Mouse (Mus musculus) forebrain, embryonic 16.5 days (tissue): Measurements from ENCODE around the gene Prph. TPM values are rescaled to one million over a fixed set of nuclear protein-coding genes. Genes with fewer than 3 reads are reported as not detected.

Experiments
- ATAC-seq: fragments of 200-750 bp; cut with Nextera tagmentation; 2 replicates; pipeline ENCODE4 v1.8.0; 2017; ENCODE audit warnings: mild to moderate bottlenecking, moderate library complexity
- H3K27ac ChIP-seq: fragments of 300-500 bp; sonication (generic); 2 replicates; pipeline ENCODE4 v1.5.1; 2014; ENCODE audit warnings: low read length, control low read depth
- H3K27me3 ChIP-seq: fragments of 300-500 bp; sonication (generic); replicated peaks from 2 replicates; pipeline ENCODE4 v1.6.1; 2014; ENCODE audit warnings: low read length; ENCODE audit not compliant: control insufficient read depth, insufficient read depth
- H3K36me3 ChIP-seq: fragments of 300-500 bp; sonication (generic); 2 replicates; pipeline ENCODE4 v1.6.1; 2014; ENCODE audit not compliant: control insufficient read depth, insufficient read depth
- H3K4me1 ChIP-seq: fragments of 300-500 bp; sonication (generic); replicated peaks from 2 replicates; pipeline ENCODE4 v1.6.1; 2014; ENCODE audit warnings: low read length; ENCODE audit not compliant: control insufficient read depth, insufficient read depth
- H3K4me2 ChIP-seq: fragments of 300-500 bp; sonication (generic); 2 replicates; pipeline ENCODE4 v1.6.1; 2014; ENCODE audit warnings: mild to moderate bottlenecking, low read length, control low read depth
- H3K4me3 ChIP-seq: fragments of 300-500 bp; sonication (generic); replicated peaks from 2 replicates; pipeline ENCODE4 v1.5.1; 2014; ENCODE audit warnings: mild to moderate bottlenecking, low read length, control low read depth
- H3K9ac ChIP-seq: fragments of 300-500 bp; sonication (generic); replicated peaks from 2 replicates; pipeline ENCODE4 v1.6.1; 2014; ENCODE audit warnings: low read depth, low read length, control low read depth
- H3K9me3 ChIP-seq: fragments of 300-500 bp; sonication (generic); 2 replicates; pipeline ENCODE4 v1.6.1; 2016; ENCODE audit warnings: low read length; ENCODE audit not compliant: control insufficient read depth
- WGBS: fragments of 180-500 bp; shearing (Covaris S2); extraction: QIAGEN DNeasy Blood & Tissue Kit; methylation state at CpG from one replicate; pipeline ENCODE4 v1.1.7; 2014; 5-methylcytosine and 5-hydroxymethylcytosine counted together
- polyA plus RNA-seq: library from polyadenylated mRNA; unstranded; fragments of >200 nt; fragmentation: Nextera tagmentation; extraction: Ambion mirVana; gene quantifications from 2 replicates; pipeline ENCODE4 v1.2.1, GENCODE M21; 2015

The Prph gene
- polyA plus RNA-seq, 1 experiment from 2014 or later: 1.3 TPM

DNA sequence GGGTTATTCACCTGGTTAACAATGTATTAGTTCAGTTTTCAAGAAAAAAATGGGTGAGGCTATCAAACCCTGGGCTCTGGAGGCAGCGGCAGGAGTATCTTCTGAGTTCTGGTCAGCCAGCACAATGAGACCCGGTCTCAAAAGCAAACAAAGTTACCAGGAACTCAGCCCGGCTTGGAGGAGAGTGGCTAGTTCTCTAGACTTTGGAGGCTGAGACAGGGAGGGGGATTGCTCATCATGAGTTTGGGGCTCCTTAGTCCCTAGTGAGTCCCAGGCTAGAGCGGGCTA, 23.6 kb upstream of the Prph start:
- Histone ChIP-seq H3K4me3 (peak overlapping the region; percentile 44), H3K4me2 (no peak overlapping the region), H3K4me1 (peaks cover 21% of the 10 kb centered on the region), H3K27ac (no peak overlapping the region), H3K27me3 (no peaks in the 10 kb centered on the region; the same call in 1 of the 2 replicates), H3K36me3 (no peaks in the 10 kb centered on the region), H3K9me3 (no peaks in the 10 kb centered on the region), H3K9ac (no peak overlapping the region)
- WGBS: 85% methylated on average over 4 of the region's 4 CpGs
- no peak for ATAC-seq

DNA sequence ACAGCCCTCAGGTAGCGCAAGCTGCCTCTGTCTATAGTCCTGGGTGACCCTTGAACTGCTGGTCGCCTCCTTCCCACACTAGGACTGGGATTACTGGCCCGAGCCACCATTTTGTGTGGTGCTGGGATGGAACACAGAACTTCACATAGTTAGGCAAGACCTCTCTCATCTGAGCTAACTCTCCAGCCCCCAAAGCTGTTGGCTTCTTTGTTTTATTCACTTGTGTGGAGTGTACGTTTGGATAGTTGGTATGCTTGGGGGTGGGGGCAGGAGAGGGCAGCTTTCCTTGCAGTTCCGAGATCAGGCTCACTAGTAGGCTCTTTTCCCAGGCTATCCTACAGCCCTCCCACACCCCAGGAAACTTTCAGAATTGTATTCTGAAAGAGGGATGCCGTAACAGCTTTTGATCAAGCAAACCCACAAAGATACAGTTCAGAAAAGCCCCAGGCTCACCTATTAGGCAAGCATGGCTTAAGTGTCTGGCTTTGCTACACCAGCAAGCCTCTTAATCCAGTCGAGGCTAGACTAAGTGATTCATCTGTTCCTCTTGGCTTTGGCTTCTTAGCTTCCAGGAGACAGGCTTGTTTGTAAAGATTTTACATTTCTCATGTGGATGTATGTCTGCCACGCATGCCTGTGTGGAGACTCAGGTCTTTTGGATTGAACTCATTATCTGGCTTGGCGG, 22.8 kb upstream of the Prph start:
- Histone ChIP-seq H3K4me2 (peak overlapping the region; percentile 6; the same call in 1 of the 2 replicates), H3K36me3 (no peaks in the 10 kb centered on the region), H3K9ac (no peak overlapping the region), H3K4me1 (peaks cover 21% of the 10 kb centered on the region), H3K4me3 (no peak overlapping the region), H3K27me3 (no peaks in the 10 kb centered on the region; the same call in 1 of the 2 replicates), H3K27ac (no peak overlapping the region), H3K9me3 (no peaks in the 10 kb centered on the region)
- ATAC-seq: no peak
- 67% methylated on average over 9 of the region's 9 CpGs for WGBS

DNA sequence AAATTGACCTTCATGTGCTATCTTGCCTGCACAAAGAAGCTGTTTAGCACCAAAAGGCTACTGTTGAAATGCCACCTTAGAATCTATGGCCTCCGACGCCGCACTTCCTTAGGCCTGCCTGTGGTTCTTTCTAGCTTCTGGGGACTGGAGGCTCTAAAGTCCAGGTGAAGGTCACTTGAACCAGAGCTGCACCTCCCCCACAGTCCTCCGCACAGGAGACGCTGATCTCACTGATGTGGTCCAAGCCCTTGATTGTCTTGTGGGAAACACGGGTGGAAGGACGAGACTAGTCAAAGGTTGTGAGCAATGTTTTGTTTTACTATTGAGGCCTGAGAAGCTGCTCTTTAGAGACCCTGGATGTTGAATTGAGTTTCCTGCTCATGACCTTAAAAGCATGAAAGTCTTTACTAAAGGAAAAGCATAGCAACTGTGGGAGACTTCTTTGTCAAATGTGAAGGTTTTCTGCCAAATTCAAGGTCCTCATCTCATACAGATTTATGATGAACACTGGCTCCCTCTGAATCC, 22.2 kb upstream of the Prph start:
- no peak overlapping the region for H3K4me3 ChIP-seq
- H3K36me3 ChIP-seq: no peaks in the 10 kb centered on the region
- no peaks in the 10 kb centered on the region; the same call in 1 of the 2 replicates for H3K27me3 ChIP-seq
- H3K4me1 ChIP-seq: peaks cover 21% of the 10 kb centered on the region
- WGBS: 75% methylated on average over 7 of the region's 7 CpGs
- H3K9me3 ChIP-seq: no peaks in the 10 kb centered on the region
- ATAC-seq: no peak
- no peak overlapping the region for H3K4me2 ChIP-seq
- no peak overlapping the region for H3K27ac ChIP-seq
- H3K9ac ChIP-seq: no peak overlapping the region

DNA sequence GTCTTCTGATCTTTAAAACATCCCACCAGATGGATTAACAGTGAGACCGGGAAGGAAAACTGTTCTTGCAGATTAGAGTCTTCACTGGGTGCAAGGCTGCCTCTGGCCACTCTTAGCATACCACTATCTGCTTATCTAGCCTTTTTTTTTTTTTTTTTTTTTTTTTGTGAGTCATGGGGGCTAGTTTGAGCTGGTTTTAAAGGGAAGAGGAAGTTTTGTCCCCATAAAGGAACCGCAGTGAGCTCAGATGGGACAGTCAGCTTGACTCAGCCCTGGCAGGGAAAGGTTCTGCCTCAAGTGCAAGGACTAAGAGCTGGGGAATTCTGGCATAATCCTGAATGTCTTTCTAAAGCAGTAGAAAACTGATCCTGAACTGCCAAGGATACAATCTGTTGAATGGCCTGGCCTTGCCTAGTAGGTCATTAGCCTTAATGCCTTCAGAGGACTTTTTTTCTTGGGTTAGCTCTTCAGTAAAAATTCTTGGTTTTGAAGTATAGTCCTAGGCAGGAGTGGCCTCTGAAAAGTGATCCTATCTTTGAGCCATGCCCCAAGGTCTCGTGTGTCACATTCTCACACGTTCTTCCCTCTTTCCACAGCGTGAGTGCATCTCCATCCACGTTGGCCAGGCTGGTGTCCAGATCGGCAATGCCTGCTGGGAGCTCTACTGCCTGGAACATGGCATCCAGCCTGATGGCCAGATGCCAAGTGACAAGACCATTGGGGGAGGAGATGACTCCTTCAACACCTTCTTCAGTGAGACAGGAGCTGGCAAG, 21.3 kb upstream of the Prph start:
- 74% methylated on average over 7 of the region's 7 CpGs for WGBS
- Histone ChIP-seq H3K27ac (no peak overlapping the region), H3K9ac (no peak overlapping the region)

DNA sequence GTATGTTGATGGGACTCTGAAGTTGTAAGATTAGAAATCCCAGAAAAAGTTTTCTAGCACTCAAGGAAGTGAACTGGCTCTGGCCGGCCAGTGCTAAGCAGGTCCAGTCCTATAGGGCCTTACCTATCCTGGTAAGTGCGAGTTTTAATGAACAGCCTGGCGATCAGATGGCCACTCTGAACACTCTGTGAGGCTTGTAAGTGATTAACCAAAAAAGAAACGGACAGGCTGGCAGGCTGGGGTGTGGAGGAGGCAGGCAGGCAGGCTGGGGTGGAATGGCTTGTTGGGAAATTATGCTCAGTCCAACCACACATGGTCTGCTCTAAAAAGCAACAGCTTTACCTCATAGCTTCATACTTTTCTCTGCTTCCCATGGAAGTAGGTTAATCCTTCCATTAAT, 19.5 kb upstream of the Prph start:
- no peaks in the 10 kb centered on the region for H3K9me3 ChIP-seq
- H3K27ac ChIP-seq: no peak overlapping the region
- no peak overlapping the region for H3K4me3 ChIP-seq
- H3K4me2 ChIP-seq: no peak overlapping the region
- peaks cover 6% of the 10 kb centered on the region for H3K4me1 ChIP-seq
- WGBS: 74% methylated on average over 4 of the region's 4 CpGs
- no peak for ATAC-seq
- no peak overlapping the region for H3K9ac ChIP-seq
- H3K27me3 ChIP-seq: no peaks in the 10 kb centered on the region; the same call in 1 of the 2 replicates
- H3K36me3 ChIP-seq: no peaks in the 10 kb centered on the region

More for the DNA sequence above, 21.3 kb upstream of the Prph start:
- H3K4me1 ChIP-seq: peaks cover 21% of the 10 kb centered on the region
- no peaks in the 10 kb centered on the region; the same call in 1 of the 2 replicates for H3K27me3 ChIP-seq
- H3K4me2 ChIP-seq: no peak overlapping the region
- H3K9me3 ChIP-seq: no peaks in the 10 kb centered on the region
- H3K36me3 ChIP-seq: no peaks in the 10 kb centered on the region
- H3K4me3 ChIP-seq: no peak overlapping the region
- no peak for ATAC-seq

DNA sequence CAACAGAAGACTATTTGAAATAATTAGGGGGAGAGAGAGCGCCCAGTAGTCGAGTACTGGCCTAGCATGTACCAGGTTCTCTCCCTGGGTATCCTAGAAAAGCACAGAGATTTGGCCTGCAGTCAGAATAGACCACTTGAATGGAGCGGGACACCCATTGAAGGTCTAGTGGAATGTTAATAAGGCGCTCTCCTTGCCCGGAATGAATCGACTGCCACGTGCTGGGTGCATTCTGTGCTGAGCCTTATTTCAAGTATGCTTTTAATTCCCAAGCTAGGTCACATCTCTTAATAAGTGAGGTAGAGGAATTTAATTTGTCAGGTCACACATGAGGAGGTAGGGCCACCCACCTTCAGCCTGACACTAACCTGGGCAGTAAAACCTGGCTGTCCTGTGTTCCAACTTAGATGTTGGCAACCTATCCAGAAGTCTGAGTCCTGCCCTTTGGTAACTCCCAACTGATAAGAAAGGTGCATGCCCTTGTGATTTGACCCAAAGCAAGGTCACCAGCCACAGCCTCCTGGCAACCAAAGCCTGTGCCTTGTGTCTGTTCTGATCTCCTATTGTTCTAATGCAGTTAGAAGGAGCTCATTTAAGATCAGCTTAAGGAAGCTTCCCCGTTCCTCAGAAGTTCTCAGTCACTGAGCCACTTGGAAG, 18.6 kb upstream of the Prph start:
- no peak overlapping the region for H3K4me3 ChIP-seq
- H3K4me2 ChIP-seq: no peak overlapping the region
- H3K36me3 ChIP-seq: no peaks in the 10 kb centered on the region
- no peak overlapping the region for H3K9ac ChIP-seq
- H3K4me1 ChIP-seq: peaks cover 6% of the 10 kb centered on the region
- no peaks in the 10 kb centered on the region for H3K9me3 ChIP-seq
- H3K27me3 ChIP-seq: no peaks in the 10 kb centered on the region
- 67% methylated on average over 8 of the region's 8 CpGs for WGBS
- H3K27ac ChIP-seq: no peak overlapping the region
- no peak for ATAC-seq

DNA sequence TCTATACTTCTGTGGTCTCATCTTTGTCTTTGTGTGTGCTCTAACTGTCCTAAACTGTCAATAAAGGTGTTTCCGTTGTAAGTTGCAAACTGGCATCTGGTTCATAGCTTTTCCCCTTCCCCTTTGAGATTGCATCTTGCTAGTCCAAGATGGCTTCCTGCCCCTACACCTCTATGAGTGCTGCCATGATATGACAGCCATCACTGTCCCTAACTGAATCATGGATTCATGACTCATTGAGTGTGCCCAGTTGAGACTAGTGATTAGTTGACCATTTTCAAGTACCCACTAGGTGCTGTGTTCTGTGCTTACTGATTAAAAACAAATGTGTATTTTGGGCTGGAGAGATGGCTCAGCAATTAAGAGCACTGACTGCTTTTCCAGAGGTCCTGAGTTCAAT, 16.9 kb upstream of the Prph start:
- WGBS: 91% methylated on average over 1 of the region's 1 CpGs

GRCm38 (mm10) chr15:99038797-99039196, 16.2 kb upstream of the Prph start:
- Histone ChIP-seq H3K4me3 (no peak overlapping the region), H3K9me3 (no peaks in the 10 kb centered on the region), H3K27me3 (no peaks in the 10 kb centered on the region), H3K9ac (no peak overlapping the region), H3K36me3 (no peaks in the 10 kb centered on the region), H3K4me1 (peaks cover 5% of the 10 kb centered on the region), H3K4me2 (no peak overlapping the region), H3K27ac (no peak overlapping the region)
- no peak for ATAC-seq
- WGBS: 94% methylated on average over 5 of the region's 5 CpGs

More for the DNA sequence above, 16.9 kb upstream of the Prph start:
- Histone ChIP-seq H3K27me3 (no peaks in the 10 kb centered on the region), H3K4me3 (no peak overlapping the region), H3K4me1 (peaks cover 5% of the 10 kb centered on the region), H3K36me3 (no peaks in the 10 kb centered on the region), H3K4me2 (no peak overlapping the region), H3K27ac (no peak overlapping the region), H3K9me3 (no peaks in the 10 kb centered on the region), H3K9ac (no peak overlapping the region)
- ATAC-seq: no peak

DNA sequence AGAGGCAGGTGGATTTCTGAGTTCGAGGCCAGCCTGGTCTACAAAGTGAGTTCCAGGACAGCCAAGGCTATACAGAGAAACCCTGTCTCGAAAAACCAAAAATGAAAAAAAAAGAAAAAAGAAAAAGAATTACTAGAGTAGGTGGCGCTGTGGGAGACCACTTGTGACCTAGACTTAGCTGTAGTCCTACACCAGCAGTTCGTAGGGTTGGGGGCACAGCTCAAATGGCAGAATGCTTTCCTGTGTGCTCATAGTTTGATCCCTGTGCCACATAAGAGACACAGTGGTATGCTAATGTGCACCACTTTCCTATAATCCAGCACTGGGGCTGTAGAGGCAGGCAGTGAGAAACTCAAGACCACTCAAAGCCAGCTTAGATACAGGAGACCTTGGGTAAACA, 15.7 kb upstream of the Prph start:
- Histone ChIP-seq H3K36me3 (no peaks in the 10 kb centered on the region), H3K27ac (no peak overlapping the region), H3K27me3 (no peaks in the 10 kb centered on the region), H3K9me3 (no peaks in the 10 kb centered on the region), H3K9ac (no peak overlapping the region), H3K4me1 (peaks cover 5% of the 10 kb centered on the region), H3K4me3 (no peak overlapping the region), H3K4me2 (no peak overlapping the region)
- 85% methylated on average over 4 of the region's 4 CpGs for WGBS
- no peak for ATAC-seq
